Mouse (Mus musculus) megakaryocyte, embryonic 14.5 days (primary cell): Measurements from ENCODE around the gene Ccnyl1. TPM values are rescaled to one million over a fixed set of nuclear protein-coding genes. Genes with fewer than 3 reads are reported as not detected.

Experiments used
- H3K27me3 ChIP-seq: replicated peaks from 2 replicates; pipeline ENCODE3; 2012; ENCODE audit warnings: inconsistent platforms
- H3K36me3 ChIP-seq: replicated peaks from 2 replicates; pipeline ENCODE3; 2012; ENCODE audit warnings: low read length, inconsistent platforms, mixed read lengths
- H3K4me1 ChIP-seq: 2 replicates; pipeline ENCODE4 v1.6.1; 2012; ENCODE audit warnings: inconsistent platforms
- H3K4me3 ChIP-seq: replicated peaks from 2 replicates; pipeline ENCODE3; 2012; ENCODE audit warnings: moderate library complexity, mild to moderate bottlenecking, inconsistent platforms
- H3K9me3 ChIP-seq: 2 replicates; pipeline ENCODE4 v1.6.1; 2012; ENCODE audit warnings: inconsistent platforms
- FLI1 ChIP-seq: IDR thresholded peaks from 2 replicates; pipeline ENCODE4 v1.6.1; 2012; ENCODE audit warnings: low read length, inconsistent platforms, mixed read lengths
- GATA1 ChIP-seq: IDR thresholded peaks from 3 replicates; pipeline ENCODE4 v1.6.1; 2012; ENCODE audit warnings: mixed read lengths, low read length, inconsistent platforms, borderline replicate concordance
- polyA plus RNA-seq: library from polyadenylated mRNA; stranded (reverse); fragments of >175 nt; gene quantifications from 2 replicates; pipeline ENCODE4 v1.2.3, GENCODE M21; 2012; ENCODE audit warnings: low replicate concordance; ENCODE audit not compliant: insufficient read depth

Ccnyl1 gene
- polyA plus RNA-seq, 1 experiment, result 10.6 TPM

- H3K4me1 ChIP-seq, result peaks cover 49% of the 10 kb centered on the region
- no peak for TF ChIP-seq GATA1
- peaks cover 2% of the 10 kb centered on the region for H3K36me3 ChIP-seq
- H3K9me3 ChIP-seq, result peaks cover 8% of the 10 kb centered on the region; the same call in 1 of the 2 replicates
- H3K4me3 ChIP-seq, result peak overlapping the region; percentile 94
- peaks cover 41% of the 10 kb centered on the region for H3K27me3 ChIP-seq
Measured at GRCm38 (mm10) chr1:64736681-64737501, 46.6 kb downstream of the Ccnyl1 start.

DNA sequence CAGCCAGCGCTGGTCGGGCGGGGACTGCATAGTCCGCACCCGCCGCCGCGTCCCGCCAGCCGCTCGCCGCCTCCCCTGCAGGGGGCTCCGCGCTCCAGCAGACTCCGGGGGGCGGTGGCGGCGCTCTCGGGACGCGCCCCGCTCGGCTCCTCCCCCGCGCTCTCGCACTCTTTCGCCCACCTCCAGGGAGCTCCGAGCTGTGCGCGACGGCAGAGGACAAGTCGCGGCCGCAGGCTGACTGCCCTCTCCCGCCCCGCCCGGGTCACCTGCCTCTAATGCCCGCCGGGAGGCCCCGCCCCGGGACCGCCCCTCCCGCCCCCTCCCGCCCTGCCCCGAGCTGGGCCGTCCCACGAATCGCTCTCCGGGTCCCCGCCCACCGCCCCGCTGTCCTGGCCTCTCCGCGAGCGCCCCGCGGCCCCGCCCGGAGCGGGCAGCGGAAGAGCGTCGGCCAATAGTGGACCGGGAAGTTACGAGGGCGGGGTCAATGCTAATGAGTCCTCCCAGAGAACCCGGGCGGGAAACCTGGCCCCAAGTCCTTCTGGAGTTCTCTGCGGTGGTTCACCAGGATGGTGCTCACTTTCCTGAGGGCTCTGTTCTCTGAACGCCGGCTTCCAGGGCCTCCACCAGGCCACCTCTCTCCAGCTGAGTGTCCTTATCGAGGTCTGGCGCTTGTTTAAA lies 47.4 kb downstream of the Ccnyl1 start, which contains the start of gene Fzd5:
Gene Fzd5, minus strand, starts transcription at position 250 of the 678 bp plus-strand sequence.
- peaks cover 45% of the 10 kb centered on the region for H3K4me1 ChIP-seq
- TF ChIP-seq GATA1 (no peak), FLI1 (no peak)

DNA sequence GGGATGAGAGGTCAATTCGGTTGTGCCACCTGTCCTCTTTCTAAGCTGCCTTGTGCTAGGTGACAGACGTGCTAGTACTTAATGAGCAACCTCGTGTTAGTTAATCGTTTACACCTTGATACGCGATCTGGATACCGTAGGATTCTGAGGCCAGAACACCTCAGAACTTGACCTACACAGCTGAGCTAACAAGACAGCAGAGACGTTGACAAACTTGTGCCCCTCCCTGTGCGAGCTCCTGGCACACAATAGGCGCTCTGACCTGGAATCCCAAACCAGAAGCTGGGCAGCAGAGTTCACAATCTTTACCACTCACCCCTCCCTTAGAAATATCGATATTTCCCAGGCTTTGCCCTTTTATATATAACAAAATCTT lies 47.9 kb downstream of the Ccnyl1 start:
- no peak for TF ChIP-seq GATA1
- TF ChIP-seq FLI1, result no peak
- peaks cover 8% of the 10 kb centered on the region; the same call in 1 of the 2 replicates for H3K9me3 ChIP-seq
- H3K4me1 ChIP-seq, result peaks cover 41% of the 10 kb centered on the region
- peaks cover 39% of the 10 kb centered on the region for H3K27me3 ChIP-seq
- peaks cover 2% of the 10 kb centered on the region for H3K36me3 ChIP-seq
- H3K4me3 ChIP-seq, result peak overlapping the region; percentile 94

More for the DNA sequence above, 47.4 kb downstream of the Ccnyl1 start, which contains the start of gene Fzd5:
- Histone ChIP-seq H3K9me3 (peaks cover 8% of the 10 kb centered on the region; the same call in 1 of the 2 replicates), H3K27me3 (peaks cover 37% of the 10 kb centered on the region), H3K36me3 (peaks cover 2% of the 10 kb centered on the region), H3K4me3 (peak within 1 kb of the TSS; percentile 94)

DNA sequence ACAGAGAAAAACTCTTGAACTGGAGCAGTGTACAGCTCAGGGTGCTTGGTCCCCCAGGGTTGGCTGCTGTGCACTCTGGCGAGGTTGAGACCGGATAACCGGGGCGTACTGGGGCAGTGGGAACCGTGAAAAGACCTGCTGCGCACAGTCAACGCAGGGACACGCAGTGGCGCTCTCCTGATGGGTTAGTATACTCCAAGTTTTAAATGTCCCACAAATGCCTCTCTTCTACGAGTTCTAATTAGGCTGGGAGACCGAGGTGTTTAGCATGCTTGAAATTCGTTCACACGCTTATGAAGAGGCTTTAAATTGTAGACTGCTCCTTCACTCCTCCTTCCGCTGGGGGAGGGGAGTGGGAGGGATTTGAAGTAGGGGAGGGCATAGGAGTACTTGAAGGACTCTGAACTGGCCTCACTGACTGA lies 48.4 kb downstream of the Ccnyl1 start:
- Histone ChIP-seq H3K27me3 (peaks cover 35% of the 10 kb centered on the region), H3K4me1 (peaks cover 41% of the 10 kb centered on the region), H3K4me3 (peak overlapping the region; percentile 94), H3K9me3 (peaks cover 8% of the 10 kb centered on the region; the same call in 1 of the 2 replicates), H3K36me3 (peaks cover 2% of the 10 kb centered on the region)
- TF ChIP-seq GATA1 (no peak), FLI1 (no peak)

DNA sequence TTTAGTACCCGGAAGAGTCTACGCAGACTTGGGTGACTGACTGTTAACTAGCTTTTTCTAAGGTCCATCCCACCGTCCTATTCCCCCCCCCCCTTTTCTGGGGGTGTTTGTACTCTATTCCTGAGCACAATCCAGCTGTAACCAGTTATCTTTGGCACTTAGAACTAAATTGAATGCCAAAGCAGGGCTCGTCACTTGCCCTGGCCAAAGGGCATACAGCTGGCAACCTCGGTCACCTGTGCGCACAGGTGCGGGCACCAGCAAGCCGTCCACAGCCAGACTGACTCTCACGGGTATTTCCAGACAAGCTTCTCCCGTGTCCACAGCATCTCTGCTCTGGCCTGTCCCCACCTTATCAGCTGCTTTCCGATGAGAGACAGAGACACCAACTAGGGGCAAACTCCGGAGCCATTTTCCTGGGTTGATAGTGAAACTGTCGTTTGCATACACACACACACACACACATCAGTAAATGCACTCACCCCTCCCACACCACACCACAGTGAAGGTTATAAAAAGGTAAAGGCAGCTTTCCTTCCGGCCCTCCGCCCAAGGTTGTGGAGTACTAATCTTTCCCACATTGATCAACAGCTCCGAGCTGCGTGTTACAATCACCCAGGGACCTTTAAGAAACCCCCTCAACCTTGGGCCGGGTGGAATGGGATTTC lies 52.6 kb downstream of the Ccnyl1 start:
- Histone ChIP-seq H3K4me1 (peaks cover 12% of the 10 kb centered on the region), H3K27me3 (peaks cover 19% of the 10 kb centered on the region), H3K9me3 (no peaks in the 10 kb centered on the region), H3K36me3 (no peaks in the 10 kb centered on the region), H3K4me3 (no peak overlapping the region)
- TF ChIP-seq FLI1 (no peak), GATA1 (no peak)

- TF ChIP-seq GATA1 (no peak), FLI1 (no peak)
- Histone ChIP-seq H3K9me3 (no peaks in the 10 kb centered on the region), H3K4me1 (no peaks in the 10 kb centered on the region), H3K4me3 (no peak overlapping the region), H3K27me3 (peaks cover 30% of the 10 kb centered on the region), H3K36me3 (no peaks in the 10 kb centered on the region)
Measured at GRCm38 (mm10) chr1:64744616-64745015, 54.4 kb downstream of the Ccnyl1 start.

GRCm38 (mm10) chr1:64753109-64753508 lies 62.9 kb downstream of the Ccnyl1 start:
- Histone ChIP-seq H3K27me3 (peaks cover 22% of the 10 kb centered on the region), H3K9me3 (no peaks in the 10 kb centered on the region), H3K4me1 (peaks cover 25% of the 10 kb centered on the region), H3K36me3 (no peaks in the 10 kb centered on the region), H3K4me3 (no peak overlapping the region)
- no peak for TF ChIP-seq GATA1
- no peak for TF ChIP-seq FLI1

DNA sequence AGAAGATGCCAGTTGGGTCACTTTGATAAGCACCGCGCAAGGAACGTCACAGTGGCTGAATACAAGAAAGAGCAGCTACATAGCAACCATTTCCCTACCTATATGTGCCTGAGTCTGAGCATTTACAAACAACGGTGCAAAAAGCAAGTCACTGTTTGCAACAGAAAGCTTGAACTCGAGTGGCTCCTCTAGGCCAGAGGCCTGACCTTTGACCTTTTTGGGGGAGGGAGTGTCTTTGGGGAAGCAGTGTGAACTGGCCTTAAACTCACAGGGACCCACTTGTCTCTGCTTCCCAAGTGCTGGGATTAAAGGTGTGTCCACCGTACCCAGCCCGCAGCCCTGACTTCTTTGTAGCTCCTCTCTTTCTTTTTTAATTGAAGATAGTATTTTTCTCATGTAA lies 63.4 kb downstream of the Ccnyl1 start:
- no peak overlapping the region for H3K4me3 ChIP-seq
- H3K36me3 ChIP-seq, result no peaks in the 10 kb centered on the region
- no peaks in the 10 kb centered on the region for H3K9me3 ChIP-seq
- H3K27me3 ChIP-seq, result peaks cover 17% of the 10 kb centered on the region
- no peak for TF ChIP-seq FLI1
- no peak for TF ChIP-seq GATA1
- H3K4me1 ChIP-seq, result peaks cover 25% of the 10 kb centered on the region

DNA sequence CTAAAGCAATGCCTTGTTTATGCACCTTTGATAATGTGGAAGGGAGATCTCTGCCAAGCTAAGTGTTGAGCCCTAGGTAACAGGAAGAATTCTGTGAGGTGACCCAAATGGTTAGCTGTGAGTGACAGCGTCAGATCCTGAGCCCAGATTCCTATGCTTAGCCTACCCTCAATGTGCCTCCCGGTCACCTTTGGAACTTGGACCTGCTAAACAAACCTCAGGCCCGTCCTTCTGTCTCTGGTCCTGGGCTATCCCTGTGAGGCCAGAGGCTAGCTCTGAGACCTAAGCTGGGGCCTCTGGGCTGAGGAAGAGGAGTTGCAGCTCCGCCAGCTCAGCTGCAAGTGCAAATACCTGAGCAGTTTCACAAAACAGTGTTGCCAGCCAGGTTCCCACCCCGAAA lies 64.4 kb downstream of the Ccnyl1 start:
- H3K36me3 ChIP-seq, result no peaks in the 10 kb centered on the region
- peaks cover 25% of the 10 kb centered on the region for H3K4me1 ChIP-seq
- peaks cover 3% of the 10 kb centered on the region; the same call in 1 of the 2 replicates for H3K9me3 ChIP-seq
- H3K4me3 ChIP-seq, result no peak overlapping the region
- peaks cover 13% of the 10 kb centered on the region for H3K27me3 ChIP-seq
- TF ChIP-seq FLI1 (no peak), GATA1 (no peak)
